ENCODE assay signal across 8 mouse cellular contexts in the genomic region with DNA sequence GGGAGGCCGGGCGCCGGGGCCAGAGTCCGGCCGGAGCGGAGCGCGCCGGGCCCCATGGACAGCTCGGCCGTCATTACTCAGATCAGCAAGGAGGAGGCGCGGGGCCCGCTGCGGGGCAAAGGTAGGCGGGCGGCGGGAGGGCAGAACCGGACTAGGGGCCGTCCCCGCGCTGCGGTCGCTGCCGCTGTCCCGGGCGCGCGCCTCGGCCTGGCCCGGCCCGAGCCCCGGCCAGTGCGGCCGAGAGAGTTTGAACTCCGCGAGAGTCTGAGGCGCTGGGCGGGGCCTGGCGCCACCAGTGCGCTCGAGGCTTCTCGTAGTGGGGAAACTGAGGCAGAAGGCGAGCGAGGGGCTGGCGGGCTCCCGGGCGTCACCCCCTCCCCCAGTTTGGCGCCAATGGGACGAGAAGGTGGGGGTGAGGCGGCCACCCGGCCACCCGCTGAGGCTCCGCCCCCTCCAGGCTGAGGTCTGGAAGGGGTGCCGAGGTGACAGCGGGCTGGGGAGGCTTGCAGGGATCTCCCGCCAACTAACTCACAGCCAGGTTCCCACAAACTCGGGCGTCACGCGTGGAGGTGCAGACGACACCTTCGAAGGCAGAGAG. TPM values are rescaled to one million over a fixed set of nuclear protein-coding genes. Genes with fewer than 3 reads are reported as not detected.
DNase-seq lines count a peak whose midpoint lies in the region; ATAC-seq and TF ChIP-seq lines count a peak whose summit lies in the region.

No protein-coding gene starts in this region.

- ATAC-seq in embryonic facial prominence, embryonic 15.5 days (ENCODE audit: insufficient number of reproducible peaks, low FRiP score, low TSS enrichment, low read depth) = peak; percentile 16; the same call in 1 of the 2 replicates
- peak; percentile 42 for ATAC-seq in heart, embryonic 14.5 days (ENCODE audit: insufficient number of reproducible peaks, insufficient read depth, low FRiP score, low read depth)

- TF ChIP-seq EP300 in CH12.LX (IDR thresholded peaks at IDR 0.05; ENCODE audit: low read length) = no peak

- peak overlapping the region; percentile 76 for H3K27ac ChIP-seq in CH12.LX (ENCODE audit: insufficient read depth, low read depth)
- peak overlapping the region; percentile 98 for H3K27ac ChIP-seq in embryonic facial prominence, embryonic 15.5 days (replicated peaks)
- H3K27ac ChIP-seq in heart, embryonic 14.5 days (replicated peaks in 1 of 2; ENCODE audit: control insufficient read depth in 1 of 2, insufficient read depth in 1 of 2, low read depth in 2 of 2, low read length in 2 of 2) = peak overlapping the region; percentile 96 to 100

- no peaks in the 10 kb centered on the region for H3K27me3 ChIP-seq in CH12.LX (replicated peaks)
- H3K27me3 ChIP-seq in embryonic facial prominence, embryonic 15.5 days = no peaks in the 10 kb centered on the region
- H3K27me3 ChIP-seq in heart, embryonic 14.5 days (ENCODE audit: control insufficient read depth, insufficient read depth, low read length) = no peaks in the 10 kb centered on the region

- peak; percentile 61 for DNase-seq in CH12.LX (ENCODE audit: extremely low read depth)
- DNase-seq in adrenal gland, postnatal 25 days = peak; percentile 87
- peak; percentile 90 for DNase-seq in kidney, postnatal 10 days
- DNase-seq in lung, postnatal 36 days = peak; percentile 85
- DNase-seq in right cerebral cortex, postnatal 10 days (ENCODE audit: low spot score in 2 of 2) = peak; percentile 60 to 64
- peak; percentile 77 for DNase-seq in urinary bladder, postnatal 14 days (ENCODE audit: low spot score)

- H3K4me3 ChIP-seq in CH12.LX (replicated peaks in 1 of 3; ENCODE audit: low read depth in 2 of 3, low read length in 2 of 3, poor library complexity in 1 of 3) = peak overlapping the region; percentile 65 to 86 (median 73)
- H3K4me3 ChIP-seq in embryonic facial prominence, embryonic 15.5 days (replicated peaks) = peak overlapping the region; percentile 91
- peak overlapping the region; percentile 89 to 95 for H3K4me3 ChIP-seq in heart, embryonic 14.5 days (ENCODE audit: control insufficient read depth in 1 of 2, insufficient read depth in 1 of 2, low read depth in 1 of 2, low read length in 2 of 2)

- no peaks in the 10 kb centered on the region for H3K9me3 ChIP-seq in CH12.LX (replicated peaks; ENCODE audit: low read length)
- H3K9me3 ChIP-seq in embryonic facial prominence, embryonic 15.5 days (replicated peaks) = no peaks in the 10 kb centered on the region
- no peaks in the 10 kb centered on the region for H3K9me3 ChIP-seq in heart, embryonic 14.5 days (ENCODE audit: control insufficient read depth, low read length)

- no peak for TF ChIP-seq CTCF in CH12.LX (conservative IDR thresholded peaks at IDR 0.05 in 1 of 2, IDR thresholded peaks at IDR 0.05 in 1 of 2; ENCODE audit: low read depth in 2 of 2, low read length in 2 of 2)

- H3K9ac ChIP-seq in CH12.LX (ENCODE audit: insufficient read depth, low read depth) = peak overlapping the region; percentile 98
- H3K9ac ChIP-seq in embryonic facial prominence, embryonic 15.5 days = peak overlapping the region; percentile 99
- H3K9ac ChIP-seq in heart, embryonic 14.5 days (ENCODE audit: low read length) = peak overlapping the region; percentile 100

- H3K36me3 ChIP-seq in CH12.LX (replicated peaks in 1 of 2; ENCODE audit: control insufficient read depth in 1 of 2, insufficient read depth in 1 of 2, low read length in 1 of 2) = peaks cover 19 to 22% of the 10 kb centered on the region in 2 experiments
- peaks cover 19% of the 10 kb centered on the region for H3K36me3 ChIP-seq in embryonic facial prominence, embryonic 15.5 days
- H3K36me3 ChIP-seq in heart, embryonic 14.5 days (ENCODE audit: control insufficient read depth, insufficient read depth, low read length) = peaks cover 26% of the 10 kb centered on the region

- no peak for TF ChIP-seq RAD21 in CH12.LX (IDR thresholded peaks at IDR 0.05; ENCODE audit: low read depth, low read length)

- dilution Hi-C loops in CH12.LX (cut with MboI; ENCODE audit: extremely low pct_ligation_motif_present, extremely low pct_unique_long_range_greater_than_20kb, low sequenced_read_pairs) = no loop called here

- H3K79me2 ChIP-seq in CH12.LX (replicated peaks; ENCODE audit: control insufficient read depth, extremely low read depth, insufficient read depth, poor library complexity, severe bottlenecking) = peaks cover 21% of the 10 kb centered on the region

- in situ Hi-C loops in CH12.LX (cut with MboI; ENCODE audit: low pct_ligation_motif_present, low pct_unique_long_range_greater_than_20kb, low sequenced_read_pairs) = loop anchor here (5.0 to 10.0 kb wide), 2 partner anchors 53 to 80 kb away; no protein-coding TSS in a partner anchor

- peaks cover 8 to 65% of the 10 kb centered on the region in 2 experiments; a peak in 3 of 4 replicates for H3K4me1 ChIP-seq in CH12.LX (ENCODE audit: control insufficient read depth in 1 of 2, insufficient read depth in 2 of 2)
- peaks cover 70% of the 10 kb centered on the region for H3K4me1 ChIP-seq in embryonic facial prominence, embryonic 15.5 days
- peaks cover 22 to 39% of the 10 kb centered on the region in 2 experiments for H3K4me1 ChIP-seq in heart, embryonic 14.5 days (ENCODE audit: control insufficient read depth in 2 of 2, insufficient read depth in 2 of 2, low read length in 2 of 2)

- under 1% methylated on average over 53 of the region's 63 CpGs for WGBS in embryonic facial prominence, embryonic 15.5 days
- WGBS in heart, embryonic 14.5 days = under 1% methylated on average over 53 of the region's 63 CpGs

- H3K4me2 ChIP-seq in CH12.LX (ENCODE audit: insufficient read depth, low read depth, poor library complexity, severe bottlenecking) = peak overlapping the region; percentile 41
- H3K4me2 ChIP-seq in embryonic facial prominence, embryonic 15.5 days (replicated peaks) = peak overlapping the region; percentile 84
- H3K4me2 ChIP-seq in heart, embryonic 14.5 days (ENCODE audit: low read length) = peak overlapping the region; percentile 99

- TF ChIP-seq POLR2A in CH12.LX (IDR thresholded peaks at IDR 0.05; ENCODE audit: low read depth, low read length) = peak; percentile 47; the same call in 1 of the 2 replicates

TF ChIP-seq in CH12.LX, 34 proteins besides CTCF, POLR2A, EP300 and RAD21 (continues in another document):
- TF ChIP-seq SMC3 (IDR thresholded peaks at IDR 0.05; ENCODE audit: low read depth, low read length) (no peak), SIN3A (IDR thresholded peaks at IDR 0.05; ENCODE audit: low read length) (no peak; the same call in 1 of the 2 replicates), ZNF384 (IDR thresholded peaks at IDR 0.05; ENCODE audit: low read depth, low read length) (no peak), CHD2 (IDR thresholded peaks at IDR 0.05; ENCODE audit: low read length) (peak; percentile 55; the same call in 1 of the 2 replicates), IRF4 (IDR thresholded peaks at IDR 0.05; ENCODE audit: low read depth, low read length) (no peak), E2F4 (IDR thresholded peaks at IDR 0.05; ENCODE audit: insufficient replicate concordance, low read depth, low read length) (no peak), MEF2A (IDR thresholded peaks at IDR 0.05; ENCODE audit: borderline replicate concordance, low read depth, low read length) (no peak), ZKSCAN1 (IDR thresholded peaks at IDR 0.05; ENCODE audit: borderline replicate concordance, low read depth, low read length) (no peak), MAX (IDR thresholded peaks at IDR 0.05; ENCODE audit: low read length) (no peak), UBTF (IDR thresholded peaks at IDR 0.05; ENCODE audit: low read depth, low read length) (peak; percentile 27; the same call in 1 of the 2 replicates), MYC (IDR thresholded peaks at IDR 0.05; ENCODE audit: low read depth, low read length) (no peak), ELF1 (IDR thresholded peaks at IDR 0.05; ENCODE audit: low read depth, low read length) (no peak), JUN (IDR thresholded peaks at IDR 0.05; ENCODE audit: insufficient read depth, low read depth, low read length) (no peak), NRF1 (IDR thresholded peaks at IDR 0.05; ENCODE audit: low read depth, low read length) (no peak), USF2 (conservative IDR thresholded peaks at IDR 0.05; ENCODE audit: low read depth, low read length) (no peak), MXI1 (IDR thresholded peaks at IDR 0.05; ENCODE audit: low read depth, low read length) (peak; percentile 22; the same call in 1 of the 2 replicates), MAZ (IDR thresholded peaks at IDR 0.05; ENCODE audit: low read depth, low read length) (no peak)

RNA-seq across cellular contexts. Expression of a gene that starts 0.6 kb away (rescaled TPM):
- 23.4 and 26.0 TPM in 2 replicates for total RNA-seq in CH12.LX (2012; rRNA removed)
- total RNA-seq in CH12.LX (2014; rRNA removed) = 11.8 and 14.4 TPM in 2 replicates
- polyA plus RNA-seq in CH12.LX (2012; ENCODE audit: insufficient read length, low read depth) = 57.5 and 65.8 TPM in 2 replicates
- 168 and 179 TPM in 2 replicates for total RNA-seq in adrenal gland, postnatal 25 days (2021)
- 86.6 and 89.3 TPM in 2 replicates for polyA plus RNA-seq in embryonic facial prominence, embryonic 15.5 days (2015; fragmentation: Nextera tagmentation; extraction: Ambion mirVana)
- polyA plus RNA-seq in heart, embryonic 14.5 days (2014; fragmentation: Nextera tagmentation; extraction: Ambion mirVana) = 67.3 and 67.8 TPM in 2 replicates

RNA-seq across cellular contexts. Expression of a gene that starts 16.9 kb away (rescaled TPM):
- total RNA-seq in CH12.LX (2012; rRNA removed) (21.3 and 35.7 TPM in 2 replicates), CH12.LX (2014; rRNA removed) (14.0 and 17.0 TPM in 2 replicates)
- polyA plus RNA-seq in CH12.LX (2012; ENCODE audit: insufficient read length, low read depth) = 85.8 and 96.4 TPM in 2 replicates
- total RNA-seq in adrenal gland, postnatal 25 days (2021) = 5.8 and 11.4 TPM in 2 replicates
- 3.7 and 4.7 TPM in 2 replicates for polyA plus RNA-seq in embryonic facial prominence, embryonic 15.5 days (2015; fragmentation: Nextera tagmentation; extraction: Ambion mirVana)
- polyA plus RNA-seq in heart, embryonic 14.5 days (2014; fragmentation: Nextera tagmentation; extraction: Ambion mirVana) = 4.4 and 4.9 TPM in 2 replicates

RNA-seq across cellular contexts. Expression of a gene that starts 17.2 kb away (rescaled TPM):
- 0.08 TPM in 1 of 2 replicates, not detected in the other for total RNA-seq in CH12.LX (2012; rRNA removed)
- not detected in 2 replicates for total RNA-seq in CH12.LX (2014; rRNA removed)
- 0.10 TPM in 1 of 2 replicates, not detected in the other for polyA plus RNA-seq in CH12.LX (2012; ENCODE audit: insufficient read length, low read depth)
- total RNA-seq in adrenal gland, postnatal 25 days (2021) = 1.6 TPM in 2 replicates
- 0.08 and 0.16 TPM in 2 replicates for polyA plus RNA-seq in embryonic facial prominence, embryonic 15.5 days (2015; fragmentation: Nextera tagmentation; extraction: Ambion mirVana)
- 0.27 and 0.38 TPM in 2 replicates for polyA plus RNA-seq in heart, embryonic 14.5 days (2014; fragmentation: Nextera tagmentation; extraction: Ambion mirVana)

RNA-seq across cellular contexts. Expression of a gene that starts 30.0 kb away (rescaled TPM):
- 0.21 and 0.30 TPM in 2 replicates for total RNA-seq in CH12.LX (2012; rRNA removed)
- total RNA-seq in CH12.LX (2014; rRNA removed) = 0.11 and 0.20 TPM in 2 replicates
- 2.1 and 2.6 TPM in 2 replicates for polyA plus RNA-seq in CH12.LX (2012; ENCODE audit: insufficient read length, low read depth)
- 0.67 TPM in 2 replicates for total RNA-seq in adrenal gland, postnatal 25 days (2021)
- polyA plus RNA-seq in embryonic facial prominence, embryonic 15.5 days (2015; fragmentation: Nextera tagmentation; extraction: Ambion mirVana) = 2.5 and 2.8 TPM in 2 replicates
- 0.34 and 0.55 TPM in 2 replicates for polyA plus RNA-seq in heart, embryonic 14.5 days (2014; fragmentation: Nextera tagmentation; extraction: Ambion mirVana)

Comparison
In these comparisons a context has a peak if more than half of its experiments do, and no peak if none do; other contexts are left out.
1. Peak in every context shown above with its lines: DNase-seq, ATAC-seq, H3K4me3 ChIP-seq and H3K27ac ChIP-seq.
2. H3K4me2 ChIP-seq: peak in every context shown above with its lines; median percentile 99 in heart, embryonic 14.5 days; 84 in embryonic facial prominence, embryonic 15.5 days; 41 in CH12.LX.
3. RNA of a gene that starts 16.9 kb away (polyA plus RNA-seq): 85.8 to 96.4 TPM in CH12.LX; 3.7 to 4.7 TPM in embryonic facial prominence, embryonic 15.5 days and 4.4 to 4.9 TPM in heart, embryonic 14.5 days; every median in the first group is over 10 times any median in the second.